Mouse (Mus musculus): ENCODE results near the gene Pdhb. TPM values are rescaled to one million over a fixed set of nuclear protein-coding genes. Genes with fewer than 3 reads are reported as not detected.

Pdhb gene
- polyA plus RNA-seq, 1 experiment from 2014 or later = 138 TPM

DNA sequence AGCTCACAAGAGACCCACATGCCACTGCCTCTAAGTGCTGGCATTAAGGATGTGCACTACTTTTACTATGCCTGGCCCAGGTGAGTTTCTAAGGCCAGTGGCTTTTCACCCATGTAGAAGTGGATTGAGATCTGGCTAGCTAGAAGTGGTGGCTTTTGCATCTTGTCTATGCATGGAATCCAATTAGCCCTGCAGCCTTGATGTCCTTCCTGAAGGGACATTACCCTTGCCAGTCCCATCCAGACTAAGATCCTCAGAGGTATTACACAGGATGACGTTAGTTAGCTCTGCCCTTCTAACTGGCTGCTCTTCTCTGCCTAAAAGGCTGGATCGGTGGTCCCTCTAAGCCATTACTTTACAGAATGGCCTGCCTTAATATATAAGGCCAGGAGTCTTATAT lies 40.2 kb upstream of the Pdhb start:
- Histone ChIP-seq H3K4me2 (no peak overlapping the region), H3K27me3 (replicated peaks) (no peaks in the 10 kb centered on the region), H3K9ac (no peak overlapping the region), H3K4me3 (no peak overlapping the region), H3K36me3 (no peaks in the 10 kb centered on the region), H3K27ac (no peak overlapping the region), H3K4me1 (peaks cover 21% of the 10 kb centered on the region), H3K9me3 (replicated peaks) (no peaks in the 10 kb centered on the region)
- WGBS (ENCODE audit: insufficient replicate concordance) = 72% methylated on average over 2 of the region's 2 CpGs
- no peak for ATAC-seq

DNA sequence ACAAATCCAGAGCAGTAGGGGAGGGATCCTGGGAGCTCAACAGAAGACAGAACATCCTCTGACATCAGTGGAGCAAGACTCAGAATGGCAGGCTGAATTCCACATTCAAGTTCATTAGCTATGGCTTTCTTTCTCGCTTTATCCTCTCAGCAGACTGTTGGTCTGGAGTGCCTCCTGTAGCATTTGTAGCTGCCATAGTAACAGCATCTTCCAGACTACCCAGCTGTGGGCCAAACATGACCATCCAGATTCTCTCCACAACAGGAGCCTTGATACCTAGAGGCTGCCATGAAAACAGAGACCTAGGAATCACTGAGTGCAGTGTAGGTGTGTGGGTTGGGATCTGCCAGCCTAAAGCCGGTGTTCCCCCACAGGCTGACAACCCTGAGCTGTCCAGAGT lies 37.1 kb upstream of the Pdhb start:
- Histone ChIP-seq H3K36me3 (no peaks in the 10 kb centered on the region), H3K4me3 (no peak overlapping the region), H3K27ac (no peak overlapping the region), H3K4me1 (peaks cover 7% of the 10 kb centered on the region), H3K9me3 (replicated peaks) (no peaks in the 10 kb centered on the region), H3K4me2 (no peak overlapping the region), H3K9ac (no peak overlapping the region), H3K27me3 (replicated peaks) (peaks cover 8% of the 10 kb centered on the region; the same call in 1 of the 2 replicates)
- 72% methylated on average over 2 of the region's 2 CpGs for WGBS (ENCODE audit: insufficient replicate concordance)
- no peak for ATAC-seq

DNA sequence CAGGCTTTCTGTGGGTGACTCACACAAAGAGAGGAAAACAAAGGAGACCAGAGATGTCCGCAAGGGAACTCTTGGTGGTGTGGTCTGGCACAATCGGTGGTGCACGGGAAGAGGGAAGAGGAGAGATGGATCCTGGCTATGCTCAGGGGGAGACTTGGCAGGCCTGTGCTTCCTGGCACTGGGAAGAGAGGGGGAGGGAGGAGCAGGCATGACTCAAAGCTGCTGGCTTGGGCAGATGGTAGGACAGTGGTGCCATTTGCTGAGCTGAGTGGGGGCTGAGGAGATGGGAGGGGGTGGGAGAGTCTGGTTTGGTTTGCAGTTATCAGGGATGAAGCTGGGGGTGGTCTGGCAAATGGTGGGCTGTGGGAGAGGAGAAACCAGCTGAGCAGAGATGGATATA lies 36.1 kb upstream of the Pdhb start:
- no peaks in the 10 kb centered on the region for H3K9me3 ChIP-seq (replicated peaks)
- 53% methylated on average over 3 of the region's 3 CpGs for WGBS (ENCODE audit: insufficient replicate concordance)
- no peak for ATAC-seq
- no peaks in the 10 kb centered on the region for H3K36me3 ChIP-seq
- H3K4me3 ChIP-seq = no peak overlapping the region
- H3K4me1 ChIP-seq = peaks cover 4% of the 10 kb centered on the region
- no peak overlapping the region for H3K27ac ChIP-seq
- H3K27me3 ChIP-seq (replicated peaks) = peaks cover 8% of the 10 kb centered on the region; the same call in 1 of the 2 replicates
- no peak overlapping the region for H3K9ac ChIP-seq
- no peak overlapping the region for H3K4me2 ChIP-seq

DNA sequence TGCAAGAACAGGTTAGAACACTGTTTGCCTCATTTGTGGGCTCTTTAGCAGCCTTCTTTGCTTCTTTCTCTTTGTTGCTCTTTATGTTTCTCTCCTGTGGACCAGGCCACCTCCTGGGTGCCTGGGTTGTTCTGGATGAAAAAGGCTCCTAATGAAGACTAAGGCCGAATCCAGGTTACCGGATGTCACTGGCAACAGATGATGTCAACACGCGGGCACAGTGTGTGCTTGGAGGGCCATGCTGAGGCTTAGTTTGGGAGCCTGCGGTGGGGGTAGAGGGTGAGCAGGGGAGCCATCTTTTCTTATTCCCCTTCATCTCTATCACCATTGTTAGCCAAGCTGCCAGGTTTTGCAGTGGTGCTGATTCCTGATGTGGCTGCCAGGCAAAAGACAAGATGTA lies 34.7 kb upstream of the Pdhb start:
- Histone ChIP-seq H3K4me3 (no peak overlapping the region), H3K36me3 (no peaks in the 10 kb centered on the region)
- WGBS (ENCODE audit: insufficient replicate concordance) = 77% methylated on average over 5 of the region's 5 CpGs

DNA sequence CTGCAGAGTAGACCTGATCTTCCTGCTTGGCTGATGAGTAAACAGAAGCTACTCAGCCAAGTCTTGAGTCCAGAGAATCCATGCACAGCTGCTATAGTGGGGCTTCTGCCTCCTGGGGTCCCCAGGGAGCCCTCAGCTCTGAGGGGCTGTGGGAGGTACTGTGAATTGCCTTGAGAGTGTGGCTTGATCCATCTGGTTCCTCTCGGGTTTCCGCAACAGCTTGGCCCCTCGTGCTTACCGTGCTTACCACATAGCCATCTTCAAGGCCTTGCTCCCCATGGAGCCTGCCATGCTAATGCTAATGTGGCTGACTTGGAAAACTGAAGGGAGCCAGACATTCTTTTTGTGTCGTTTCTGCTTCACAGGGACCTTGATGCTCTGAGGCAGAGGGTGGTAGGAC lies 34.3 kb upstream of the Pdhb start:
- Histone ChIP-seq H3K9me3 (replicated peaks) (no peaks in the 10 kb centered on the region), H3K4me1 (no peaks in the 10 kb centered on the region; the same call in 1 of the 2 replicates), H3K36me3 (no peaks in the 10 kb centered on the region), H3K27ac (no peak overlapping the region), H3K9ac (no peak overlapping the region), H3K4me2 (no peak overlapping the region), H3K27me3 (replicated peaks) (peaks cover 8% of the 10 kb centered on the region; the same call in 1 of the 2 replicates), H3K4me3 (no peak overlapping the region)
- 47% methylated on average over 5 of the region's 5 CpGs for WGBS (ENCODE audit: insufficient replicate concordance)
- no peak for ATAC-seq

More for the DNA sequence above, 34.7 kb upstream of the Pdhb start:
- H3K9me3 ChIP-seq (replicated peaks) = no peaks in the 10 kb centered on the region
- peaks cover 8% of the 10 kb centered on the region; the same call in 1 of the 2 replicates for H3K27me3 ChIP-seq (replicated peaks)
- ATAC-seq = no peak
- no peak overlapping the region for H3K9ac ChIP-seq
- no peak overlapping the region for H3K4me2 ChIP-seq
- no peak overlapping the region for H3K27ac ChIP-seq
- no peaks in the 10 kb centered on the region; the same call in 1 of the 2 replicates for H3K4me1 ChIP-seq

DNA sequence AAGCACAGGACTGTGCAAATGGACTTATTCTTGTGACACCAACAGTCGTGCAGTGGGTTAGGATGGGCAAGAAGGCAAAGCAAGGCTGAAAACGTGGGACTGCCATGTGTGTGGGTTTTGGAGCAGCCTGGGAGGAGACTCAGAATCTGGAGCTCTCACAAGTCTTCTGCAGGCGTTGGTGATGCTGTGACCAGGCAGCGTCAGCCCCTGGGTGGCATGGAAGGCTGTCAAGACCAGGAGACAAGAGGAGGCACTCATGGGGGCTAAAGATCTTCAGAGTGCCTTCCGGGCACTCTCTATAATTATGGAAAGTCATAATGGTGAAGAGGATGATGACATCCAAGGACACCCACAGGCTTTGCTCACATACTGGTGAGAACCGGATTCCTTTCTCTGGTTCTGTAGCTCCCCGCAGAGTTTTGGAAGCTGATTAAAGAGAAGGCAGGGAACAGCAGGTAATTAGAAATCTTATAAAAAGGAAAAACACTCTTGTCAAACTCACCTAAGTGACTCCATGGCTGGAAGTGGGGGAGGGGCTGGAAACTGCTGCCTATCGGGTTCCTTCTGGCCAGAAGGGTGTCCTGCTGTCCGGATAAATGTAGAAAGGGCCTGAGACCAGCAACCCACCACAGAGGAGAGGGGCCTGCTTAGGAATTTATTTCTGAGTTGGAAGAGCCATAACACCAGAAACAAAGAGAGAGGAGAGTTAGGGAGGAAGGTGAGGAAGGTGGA lies 33.5 kb upstream of the Pdhb start:
- Histone ChIP-seq H3K9me3 (replicated peaks) (no peaks in the 10 kb centered on the region), H3K36me3 (no peaks in the 10 kb centered on the region), H3K9ac (no peak overlapping the region), H3K4me2 (no peak overlapping the region), H3K4me3 (no peak overlapping the region), H3K27me3 (replicated peaks) (peaks cover 8% of the 10 kb centered on the region; the same call in 1 of the 2 replicates), H3K27ac (no peak overlapping the region), H3K4me1 (no peaks in the 10 kb centered on the region; the same call in 1 of the 2 replicates)
- no peak for ATAC-seq
- WGBS (ENCODE audit: insufficient replicate concordance) = 50% methylated on average over 9 of the region's 9 CpGs

DNA sequence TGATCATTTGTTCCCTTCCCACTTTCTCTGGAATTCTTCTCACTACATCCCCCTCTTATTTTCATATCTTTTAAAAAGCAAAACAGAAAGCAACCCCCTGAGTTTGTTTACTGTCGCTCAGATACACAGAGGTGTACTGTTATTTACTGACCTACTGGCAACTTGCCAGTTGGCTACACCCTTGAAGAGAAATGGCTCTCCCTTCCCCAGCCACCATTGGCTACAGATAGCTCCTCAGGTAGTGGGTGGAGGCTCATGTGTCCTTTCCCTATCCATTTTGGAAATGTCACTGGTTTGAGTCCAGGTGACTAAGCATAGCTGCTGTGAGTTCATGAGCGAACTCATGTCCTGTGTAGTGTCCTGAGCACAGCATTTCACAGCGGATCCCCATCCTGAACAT lies 28.9 kb upstream of the Pdhb start:
- peaks cover 4% of the 10 kb centered on the region; the same call in 1 of the 2 replicates for H3K27me3 ChIP-seq (replicated peaks)
- 56% methylated on average over 3 of the region's 3 CpGs for WGBS (ENCODE audit: insufficient replicate concordance)
- H3K4me3 ChIP-seq = no peak overlapping the region
- no peaks in the 10 kb centered on the region for H3K4me1 ChIP-seq
- no peak for ATAC-seq
- H3K4me2 ChIP-seq = no peak overlapping the region
- no peak overlapping the region for H3K9ac ChIP-seq
- H3K36me3 ChIP-seq = no peaks in the 10 kb centered on the region
- no peak overlapping the region for H3K27ac ChIP-seq
- no peaks in the 10 kb centered on the region for H3K9me3 ChIP-seq (replicated peaks)

DNA sequence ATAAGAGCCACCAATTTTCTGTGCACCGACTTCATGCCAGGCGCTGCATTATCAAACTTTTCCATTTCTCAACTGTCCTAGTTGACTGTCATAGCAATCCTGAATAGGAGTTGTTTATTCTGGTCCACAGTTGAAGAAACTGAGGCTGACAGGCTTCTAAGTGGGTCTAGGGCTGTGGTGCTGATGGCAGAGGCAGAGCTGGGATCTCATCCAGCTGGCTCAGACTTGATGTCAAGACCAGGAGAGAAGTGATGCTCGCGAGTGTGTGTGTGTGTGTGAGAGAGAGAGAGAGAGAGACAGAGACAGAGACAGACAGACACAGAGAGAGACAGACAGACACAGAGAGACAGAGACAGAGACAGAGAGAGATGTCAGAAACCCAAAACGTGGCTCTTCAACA lies 27.9 kb upstream of the Pdhb start:
- peaks cover 4% of the 10 kb centered on the region; the same call in 1 of the 2 replicates for H3K27me3 ChIP-seq (replicated peaks)
- H3K9me3 ChIP-seq (replicated peaks) = no peaks in the 10 kb centered on the region
- no peak for ATAC-seq
- 63% methylated on average over 5 of the region's 5 CpGs for WGBS (ENCODE audit: insufficient replicate concordance)
- H3K4me1 ChIP-seq = no peaks in the 10 kb centered on the region
- H3K4me3 ChIP-seq = no peak overlapping the region
- no peaks in the 10 kb centered on the region for H3K36me3 ChIP-seq
- H3K27ac ChIP-seq = no peak overlapping the region
- no peak overlapping the region for H3K9ac ChIP-seq
- H3K4me2 ChIP-seq = no peak overlapping the region

DNA sequence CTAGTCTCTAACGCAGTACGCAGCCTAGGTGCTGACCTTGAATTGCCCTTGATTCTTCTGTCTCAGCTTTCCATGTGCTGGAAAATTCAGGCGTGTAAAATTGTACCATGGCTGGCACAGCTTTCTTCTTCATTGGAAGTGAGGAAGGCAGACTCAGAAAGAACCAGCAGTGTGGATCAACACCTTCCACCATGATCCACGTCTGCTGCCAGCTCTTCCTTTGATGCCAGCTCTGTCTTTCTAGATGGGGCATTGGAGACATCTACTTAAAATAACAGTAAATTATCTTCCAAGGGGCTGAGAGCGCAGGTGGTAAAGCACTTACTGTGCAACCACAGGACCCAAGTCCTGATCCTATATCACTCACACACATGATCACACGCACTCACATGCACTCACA lies 19.9 kb upstream of the Pdhb start:
- Histone ChIP-seq H3K27me3 (replicated peaks) (peaks cover 4% of the 10 kb centered on the region; the same call in 1 of the 2 replicates), H3K4me3 (no peak overlapping the region), H3K9me3 (replicated peaks) (no peaks in the 10 kb centered on the region), H3K4me1 (no peaks in the 10 kb centered on the region), H3K27ac (no peak overlapping the region), H3K9ac (no peak overlapping the region), H3K4me2 (no peak overlapping the region), H3K36me3 (no peaks in the 10 kb centered on the region)
- WGBS (ENCODE audit: insufficient replicate concordance) = 82% methylated on average over 6 of the region's 6 CpGs
- no peak for ATAC-seq

DNA sequence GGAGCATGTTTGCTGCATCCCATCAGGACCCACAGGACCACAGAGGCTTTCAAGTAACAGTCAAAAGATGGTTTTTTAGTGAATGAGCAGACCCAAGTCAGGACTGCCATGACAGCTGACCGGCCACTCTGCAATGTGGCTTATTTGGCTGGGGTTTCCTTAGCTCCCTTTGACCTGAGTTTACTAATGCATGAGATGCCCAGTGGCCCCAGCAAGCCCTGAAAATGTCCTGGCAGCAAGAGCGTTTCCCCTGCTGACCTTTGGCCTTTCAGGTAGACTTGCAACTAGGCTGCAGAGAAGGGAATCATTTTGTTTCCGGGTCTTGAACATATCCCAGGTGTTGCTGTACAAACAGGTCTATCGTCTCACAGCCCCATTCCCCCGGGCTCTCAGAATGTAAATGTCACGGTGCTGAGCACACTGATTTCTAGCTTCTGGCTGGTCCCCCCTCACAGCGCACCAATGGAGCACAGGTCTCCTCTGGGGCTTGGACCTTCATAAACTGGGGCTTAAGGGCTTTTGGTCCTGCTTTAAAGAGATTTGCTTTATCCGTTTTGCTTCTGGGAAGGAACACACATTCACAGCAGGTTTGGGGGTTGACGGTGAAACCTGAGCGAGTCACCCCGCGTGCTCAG lies 18.6 kb upstream of the Pdhb start:
- H3K27ac ChIP-seq = no peak overlapping the region
- H3K9ac ChIP-seq = no peak overlapping the region

DNA sequence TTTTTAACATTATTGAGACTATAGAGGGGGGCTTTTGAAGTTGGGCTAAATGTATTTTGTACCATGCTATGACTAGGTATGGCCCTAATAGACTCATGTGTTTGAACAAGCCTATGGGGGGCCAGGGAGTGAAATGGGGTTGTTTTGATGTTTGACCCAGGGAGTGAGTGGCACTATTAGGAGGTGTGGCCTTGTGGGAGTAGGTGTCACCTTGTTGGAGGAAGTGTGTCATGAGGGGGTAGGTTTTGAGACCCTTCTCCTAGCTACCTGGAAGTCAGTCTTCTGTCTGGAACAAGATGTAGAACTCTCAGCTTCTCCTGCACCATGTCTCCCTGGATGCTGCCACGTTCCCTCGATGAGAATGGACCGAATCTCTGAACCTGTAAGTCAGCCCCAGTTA lies 17.7 kb upstream of the Pdhb start:
- Histone ChIP-seq H3K4me1 (no peaks in the 10 kb centered on the region), H3K9ac (no peak overlapping the region), H3K9me3 (replicated peaks) (no peaks in the 10 kb centered on the region), H3K27ac (no peak overlapping the region), H3K27me3 (replicated peaks) (no peaks in the 10 kb centered on the region), H3K36me3 (no peaks in the 10 kb centered on the region), H3K4me2 (no peak overlapping the region), H3K4me3 (no peak overlapping the region)
- ATAC-seq = no peak
- WGBS (ENCODE audit: insufficient replicate concordance) = 60% methylated on average over 3 of the region's 3 CpGs

More for the DNA sequence above, 18.6 kb upstream of the Pdhb start:
- Histone ChIP-seq H3K27me3 (replicated peaks) (no peaks in the 10 kb centered on the region), H3K4me1 (no peaks in the 10 kb centered on the region), H3K9me3 (replicated peaks) (no peaks in the 10 kb centered on the region), H3K36me3 (no peaks in the 10 kb centered on the region), H3K4me3 (no peak overlapping the region), H3K4me2 (no peak overlapping the region)
- 61% methylated on average over 12 of the region's 12 CpGs for WGBS (ENCODE audit: insufficient replicate concordance)
- ATAC-seq = no peak

DNA sequence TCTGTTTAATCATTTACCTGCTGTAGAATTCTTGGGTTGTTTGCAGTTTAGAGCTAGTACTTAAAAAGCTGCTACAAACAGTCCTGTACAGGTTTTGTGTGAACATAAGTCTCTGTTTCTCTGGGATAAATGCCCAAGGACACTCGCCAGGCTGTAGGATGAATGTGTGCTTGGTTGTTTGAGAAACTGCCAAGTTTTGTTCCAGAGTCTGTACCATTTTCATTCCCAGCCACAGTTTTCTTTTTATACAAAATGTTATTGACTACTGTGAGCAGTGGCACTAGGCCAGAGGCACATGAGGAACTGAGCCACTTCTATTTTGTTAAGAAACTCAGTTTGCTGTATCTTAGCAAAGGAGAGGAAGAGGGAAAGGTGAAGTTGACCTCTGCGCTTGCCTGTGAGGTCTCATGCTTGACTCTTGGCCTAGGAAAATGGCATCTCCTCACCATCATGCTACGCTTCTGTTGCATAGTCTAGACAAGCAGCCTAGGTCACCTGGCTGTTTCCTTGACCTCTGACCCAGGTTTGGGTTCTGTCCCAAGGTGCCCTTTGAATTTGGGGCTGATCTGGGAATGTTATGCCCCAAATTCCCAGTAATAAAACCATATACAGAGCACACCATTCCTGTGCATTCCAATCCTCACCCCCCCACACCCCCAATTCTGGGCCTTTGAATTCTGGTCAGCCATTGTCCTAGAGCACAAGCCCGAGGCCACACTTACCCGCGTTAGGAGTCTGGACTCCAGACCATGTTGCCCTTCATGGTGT lies 13.6 kb upstream of the Pdhb start:
- Histone ChIP-seq H3K27ac (no peak overlapping the region), H3K9ac (no peak overlapping the region)
- no peak for ATAC-seq

More for the DNA sequence above, 13.6 kb upstream of the Pdhb start:
- Histone ChIP-seq H3K36me3 (no peaks in the 10 kb centered on the region), H3K9me3 (replicated peaks) (no peaks in the 10 kb centered on the region), H3K27me3 (replicated peaks) (no peaks in the 10 kb centered on the region), H3K4me1 (no peaks in the 10 kb centered on the region), H3K4me2 (no peak overlapping the region), H3K4me3 (no peak overlapping the region)
- WGBS (ENCODE audit: insufficient replicate concordance) = 77% methylated on average over 6 of the region's 6 CpGs
